Mouse (Mus musculus): ENCODE results near the gene Tsc22d3.

- no peak for TF ChIP-seq CTCF (IDR thresholded peaks at IDR 0.05; ENCODE audit: low read depth)
- no peak for TF ChIP-seq EP300 (optimal IDR thresholded peaks at IDR 0.05)
These were observed 82.1 kb downstream of the Tsc22d3 start for GRCm38 (mm10) chrX:140518351-140518750.

Data from stomach, postnatal 0 days (tissue).